Mouse (Mus musculus) liver, embryonic 12.5 days (tissue): Measurements from ENCODE around the gene Hpcal4. TPM values are rescaled to one million over a fixed set of nuclear protein-coding genes. Genes with fewer than 3 reads are reported as not detected.

Source experiments
- ATAC-seq: fragments of 200-750 bp; cut with Nextera tagmentation; 2 replicates; pipeline ENCODE4 v1.8.0; 2017; ENCODE audit warnings: moderate number of reproducible peaks, mild to moderate bottlenecking, moderate library complexity
- H3K27ac ChIP-seq: fragments of 300-500 bp; sonication (generic); 2 replicates; pipeline ENCODE4 v1.5.1; 2016; ENCODE audit warnings: mild to moderate bottlenecking
- H3K27me3 ChIP-seq: fragments of 300-500 bp; sonication (generic); replicated peaks from 2 replicates; pipeline ENCODE4 v1.6.1; 2016; ENCODE audit warnings: mild to moderate bottlenecking, moderate library complexity
- H3K36me3 ChIP-seq: fragments of 300-500 bp; sonication (generic); 2 replicates; pipeline ENCODE4 v1.6.1; 2016; ENCODE audit warnings: mild to moderate bottlenecking, moderate library complexity
- H3K4me1 ChIP-seq: fragments of 300-500 bp; sonication (generic); 2 replicates; pipeline ENCODE4 v1.6.1; 2016
- H3K4me2 ChIP-seq: fragments of 300-500 bp; sonication (generic); 2 replicates; pipeline ENCODE4 v1.6.1; 2016; ENCODE audit warnings: mild to moderate bottlenecking, moderate library complexity
- H3K4me3 ChIP-seq: fragments of 300-500 bp; sonication (generic); 2 replicates; pipeline ENCODE4 v1.5.1; 2016; ENCODE audit warnings: mild to moderate bottlenecking, moderate library complexity
- H3K9ac ChIP-seq: fragments of 300-500 bp; sonication (generic); 2 replicates; pipeline ENCODE4 v1.6.1; 2016; ENCODE audit warnings: mild to moderate bottlenecking, moderate library complexity
- H3K9me3 ChIP-seq: fragments of 300-500 bp; sonication (generic); replicated peaks from 2 replicates; pipeline ENCODE4 v1.6.1; 2016; ENCODE audit warnings: mild to moderate bottlenecking, moderate library complexity
- WGBS: fragments of 180-500 bp; shearing (Covaris S2); methylation state at CpG from one replicate; pipeline ENCODE4 v1.1.7; 2016; ENCODE audit not compliant: insufficient replicate concordance; 5-methylcytosine and 5-hydroxymethylcytosine counted together
- polyA plus RNA-seq: library from polyadenylated mRNA; unstranded; fragments of >200 nt; fragmentation: Nextera tagmentation; extraction: Ambion mirVana; gene quantifications from 2 replicates; pipeline ENCODE4 v1.2.1, GENCODE M21; 2016

The Hpcal4 gene
- polyA plus RNA-seq, 1 experiment from 2014 or later: 0.10 TPM

- Histone ChIP-seq H3K4me1 (peaks cover 13% of the 10 kb centered on the region), H3K9me3 (no peaks in the 10 kb centered on the region), H3K27ac (no peak overlapping the region), H3K9ac (no peak overlapping the region), H3K36me3 (no peaks in the 10 kb centered on the region), H3K4me2 (peak overlapping the region; percentile 29), H3K4me3 (no peak overlapping the region), H3K27me3 (peaks cover 47% of the 10 kb centered on the region)
- no peak for ATAC-seq
- WGBS: 7% methylated on average over 15 of the region's 15 CpGs
Measured at GRCm38 (mm10) chr4:123162305-123162917, 20.6 kb upstream of the Hpcal4 start.

GRCm38 (mm10) chr4:123164157-123164556 lies 18.9 kb upstream of the Hpcal4 start:
- no peak overlapping the region for H3K4me3 ChIP-seq
- 73% methylated on average over 15 of the region's 15 CpGs for WGBS
- H3K27me3 ChIP-seq: peaks cover 46% of the 10 kb centered on the region
- H3K9me3 ChIP-seq: no peaks in the 10 kb centered on the region
- ATAC-seq: no peak
- H3K36me3 ChIP-seq: no peaks in the 10 kb centered on the region
- no peak overlapping the region for H3K4me2 ChIP-seq
- H3K9ac ChIP-seq: no peak overlapping the region
- no peak overlapping the region for H3K27ac ChIP-seq
- peaks cover 13% of the 10 kb centered on the region for H3K4me1 ChIP-seq

GRCm38 (mm10) chr4:123171811-123172210 lies 11.2 kb upstream of the Hpcal4 start:
- no peaks in the 10 kb centered on the region for H3K9me3 ChIP-seq
- H3K36me3 ChIP-seq: no peaks in the 10 kb centered on the region
- peaks cover 57% of the 10 kb centered on the region for H3K27me3 ChIP-seq
- no peaks in the 10 kb centered on the region for H3K4me1 ChIP-seq
- H3K4me3 ChIP-seq: no peak overlapping the region
- no peak for ATAC-seq
- no peak overlapping the region for H3K9ac ChIP-seq
- H3K4me2 ChIP-seq: no peak overlapping the region
- no peak overlapping the region for H3K27ac ChIP-seq

- H3K9ac ChIP-seq: no peak overlapping the region
- peak; percentile 83 for ATAC-seq
- peaks cover 98% of the 10 kb centered on the region for H3K27me3 ChIP-seq
- H3K9me3 ChIP-seq: no peaks in the 10 kb centered on the region
- H3K27ac ChIP-seq: no peak overlapping the region
- peak overlapping the region; percentile 41 for H3K4me3 ChIP-seq
- H3K4me2 ChIP-seq: peak overlapping the region; percentile 61
- 10% methylated on average over 43 of the region's 44 CpGs for WGBS
- H3K36me3 ChIP-seq: no peaks in the 10 kb centered on the region
- peaks cover 7% of the 10 kb centered on the region for H3K4me1 ChIP-seq
Measured at GRCm38 (mm10) chr4:123183239-123184056, 421 bp downstream of the Hpcal4 start.

- no peak overlapping the region for H3K4me2 ChIP-seq
- H3K27me3 ChIP-seq: peaks cover 97% of the 10 kb centered on the region
- H3K36me3 ChIP-seq: no peaks in the 10 kb centered on the region
- H3K4me3 ChIP-seq: no peak overlapping the region
- 25% methylated on average over 3 of the region's 3 CpGs for WGBS
- H3K9ac ChIP-seq: no peak overlapping the region
- ATAC-seq: no peak
- peaks cover 7% of the 10 kb centered on the region for H3K4me1 ChIP-seq
- H3K9me3 ChIP-seq: no peaks in the 10 kb centered on the region
- no peak overlapping the region for H3K27ac ChIP-seq
Measured at GRCm38 (mm10) chr4:123184816-123185215, 1.8 kb downstream of the Hpcal4 start.

- WGBS: 69% methylated on average over 11 of the region's 11 CpGs
- H3K9me3 ChIP-seq: no peaks in the 10 kb centered on the region
- no peaks in the 10 kb centered on the region for H3K36me3 ChIP-seq
- no peak for ATAC-seq
- H3K4me2 ChIP-seq: no peak overlapping the region
- H3K4me1 ChIP-seq: no peaks in the 10 kb centered on the region
- peaks cover 82% of the 10 kb centered on the region for H3K27me3 ChIP-seq
- no peak overlapping the region for H3K9ac ChIP-seq
- H3K27ac ChIP-seq: no peak overlapping the region
- no peak overlapping the region for H3K4me3 ChIP-seq
Measured at GRCm38 (mm10) chr4:123192336-123192735, 9.3 kb downstream of the Hpcal4 start.

GRCm38 (mm10) chr4:123193791-123194190 lies 10.8 kb downstream of the Hpcal4 start:
- Histone ChIP-seq H3K36me3 (no peaks in the 10 kb centered on the region), H3K4me1 (no peaks in the 10 kb centered on the region), H3K27ac (no peak overlapping the region), H3K27me3 (peaks cover 83% of the 10 kb centered on the region), H3K9me3 (no peaks in the 10 kb centered on the region), H3K9ac (no peak overlapping the region), H3K4me3 (no peak overlapping the region), H3K4me2 (no peak overlapping the region)
- no peak for ATAC-seq
- WGBS: 76% methylated on average over 11 of the region's 11 CpGs

GRCm38 (mm10) chr4:123196695-123197094 lies 13.7 kb downstream of the Hpcal4 start:
- Histone ChIP-seq H3K9me3 (no peaks in the 10 kb centered on the region), H3K36me3 (no peaks in the 10 kb centered on the region), H3K27ac (no peak overlapping the region), H3K4me3 (no peak overlapping the region), H3K27me3 (peaks cover 90% of the 10 kb centered on the region), H3K4me1 (no peaks in the 10 kb centered on the region; the same call in 1 of the 2 replicates), H3K4me2 (no peak overlapping the region), H3K9ac (no peak overlapping the region)
- ATAC-seq: no peak
- 40% methylated on average over 6 of the region's 6 CpGs for WGBS

GRCm38 (mm10) chr4:123200771-123201185 lies 17.8 kb downstream of the Hpcal4 start:
- Histone ChIP-seq H3K27ac (no peak overlapping the region), H3K27me3 (peaks cover 92% of the 10 kb centered on the region), H3K36me3 (no peaks in the 10 kb centered on the region), H3K4me3 (peak overlapping the region; percentile 24; the same call in 1 of the 2 replicates), H3K9ac (no peak overlapping the region), H3K4me1 (no peaks in the 10 kb centered on the region; the same call in 1 of the 2 replicates), H3K4me2 (peak overlapping the region; percentile 56), H3K9me3 (no peaks in the 10 kb centered on the region)
- no peak for ATAC-seq
- WGBS: 2% methylated on average over 15 of the region's 15 CpGs

GRCm38 (mm10) chr4:123201186-123202093 lies 18.4 kb downstream of the Hpcal4 start, which contains the start of gene Nt5c1a:
Gene Nt5c1a, plus strand, starts transcription at chr4:123201504.
- H3K4me2 ChIP-seq: peak within 1 kb of the TSS; percentile 56
- peaks cover 91% of the 10 kb centered on the region for H3K27me3 ChIP-seq
- no peak for ATAC-seq
- H3K27ac ChIP-seq: no peak within 1 kb of the TSS
- H3K4me1 ChIP-seq: no peaks in the 10 kb centered on the region; the same call in 1 of the 2 replicates
- H3K36me3 ChIP-seq: no peaks in the 10 kb centered on the region
- 4% methylated on average over 57 of the region's 58 CpGs for WGBS
- H3K9me3 ChIP-seq: no peaks in the 10 kb centered on the region
- H3K9ac ChIP-seq: no peak within 1 kb of the TSS
- peak within 1 kb of the TSS; percentile 24; the same call in 1 of the 2 replicates for H3K4me3 ChIP-seq

GRCm38 (mm10) chr4:123202094-123202420 lies 19.0 kb downstream of the Hpcal4 start:
- Histone ChIP-seq H3K9me3 (no peaks in the 10 kb centered on the region), H3K4me2 (no peak overlapping the region), H3K4me1 (no peaks in the 10 kb centered on the region; the same call in 1 of the 2 replicates), H3K4me3 (no peak overlapping the region), H3K27ac (no peak overlapping the region), H3K27me3 (peaks cover 91% of the 10 kb centered on the region), H3K36me3 (no peaks in the 10 kb centered on the region), H3K9ac (no peak overlapping the region)
- no peak for ATAC-seq
- 11% methylated on average over 8 of the region's 8 CpGs for WGBS

- no peaks in the 10 kb centered on the region for H3K4me1 ChIP-seq
- no peak overlapping the region for H3K4me2 ChIP-seq
- 33% methylated on average over 5 of the region's 5 CpGs for WGBS
- no peak overlapping the region for H3K27ac ChIP-seq
- no peaks in the 10 kb centered on the region for H3K9me3 ChIP-seq
- no peaks in the 10 kb centered on the region for H3K36me3 ChIP-seq
- H3K4me3 ChIP-seq: no peak overlapping the region
- no peak for ATAC-seq
- no peak overlapping the region for H3K9ac ChIP-seq
- H3K27me3 ChIP-seq: peaks cover 78% of the 10 kb centered on the region
Measured at GRCm38 (mm10) chr4:123207337-123207736, 24.3 kb downstream of the Hpcal4 start.
